Mouse (Mus musculus): ENCODE measurements at regions not wholly inside any gene's neighbourhood (a gene's known extent, or its start where the extent isn't known, plus 50 kb on each side); places are given as distances from the start of the nearest gene placed in this dataset.

DNA sequence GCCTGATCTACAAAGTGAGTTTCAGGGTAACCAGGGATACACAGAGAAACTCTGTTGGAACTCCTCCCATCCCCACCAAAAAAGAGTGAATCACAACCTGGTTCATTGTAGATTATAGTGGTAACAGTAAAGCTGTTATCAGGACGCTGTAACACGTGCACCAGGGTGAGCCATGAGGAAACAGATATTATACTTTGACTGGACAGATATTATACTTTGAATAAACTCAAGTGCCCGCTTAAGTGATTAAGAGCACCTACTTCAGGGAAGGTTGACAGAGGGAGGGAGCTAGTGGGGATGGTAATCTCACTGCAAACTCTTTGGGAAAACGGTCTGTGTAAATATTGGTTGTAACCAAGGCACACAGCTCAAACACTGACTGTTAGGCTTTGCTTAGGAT is 147.4 kb downstream of the Cetn3 start:
- TF ChIP-seq POLR2A (IDR thresholded peaks at IDR 0.05; ENCODE audit: low read depth, low read length): no peak
- TF ChIP-seq CTCF (conservative IDR thresholded peaks at IDR 0.05; ENCODE audit: insufficient read depth, insufficient read length, low read depth, low read length): no peak

All from kidney, adult 2 months (tissue).